Mouse (Mus musculus): ENCODE data around the gene Coa5. TPM values are rescaled to one million over a fixed set of nuclear protein-coding genes. Genes with fewer than 3 reads are reported as not detected.

Gene Coa5
- total RNA-seq (2021) = 10 to 100 TPM; 53.9 to 57.3 TPM

DNA sequence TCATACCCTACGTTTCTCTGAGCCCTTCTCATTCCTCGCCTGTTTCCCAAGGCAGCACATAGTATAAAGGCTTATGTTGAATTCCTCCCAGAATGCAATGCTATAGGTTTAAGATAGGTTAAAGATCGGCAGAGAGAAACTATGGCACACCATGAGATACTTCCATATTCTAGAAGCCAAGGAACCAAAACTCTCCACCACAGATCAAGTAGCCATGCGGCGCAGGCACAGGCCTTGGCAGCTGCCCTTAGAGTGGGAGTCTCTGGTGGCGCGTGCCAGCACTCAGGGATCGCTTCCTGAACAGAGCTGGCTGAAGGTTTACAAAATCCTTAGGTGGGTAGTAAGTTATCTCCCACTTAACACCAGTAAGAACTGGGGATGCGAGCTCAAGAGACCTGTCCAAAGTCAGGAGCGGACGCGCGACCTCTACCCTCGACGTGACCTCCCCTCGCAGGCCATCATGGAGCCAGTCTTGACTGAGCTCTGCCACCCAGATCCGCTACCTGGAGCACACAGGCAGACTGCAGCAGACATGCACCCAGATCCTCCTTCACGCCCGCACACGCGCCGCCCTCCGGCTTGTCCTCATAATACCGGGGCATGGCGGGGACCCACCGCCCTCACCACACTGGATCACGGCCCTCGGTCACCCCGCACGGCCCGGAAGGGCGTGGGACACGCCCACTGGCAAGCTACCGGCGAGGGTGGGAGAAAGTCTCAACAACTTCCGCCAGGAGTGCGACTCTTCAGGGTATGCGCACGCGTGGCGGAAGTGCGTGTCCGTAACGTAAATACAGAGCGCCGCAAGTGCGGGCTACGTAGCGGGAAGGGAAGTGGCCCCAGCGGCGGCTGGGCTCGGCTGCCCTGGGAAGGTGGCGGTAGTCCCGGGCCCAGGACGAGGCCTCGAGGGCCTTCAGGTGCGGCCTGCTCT lies at the start of gene Coa5, which contains the start of gene Unc50:
Gene Coa5, minus strand, starts transcription at position 738 of the 931 bp plus-strand sequence.
Gene Unc50, plus strand, starts transcription at position 774 of the 931 bp plus-strand sequence.
- DNase-seq (ENCODE audit: extremely low spot score in 1 of 2, low spot score in 1 of 2) = peak; percentile 86 to 87

DNA sequence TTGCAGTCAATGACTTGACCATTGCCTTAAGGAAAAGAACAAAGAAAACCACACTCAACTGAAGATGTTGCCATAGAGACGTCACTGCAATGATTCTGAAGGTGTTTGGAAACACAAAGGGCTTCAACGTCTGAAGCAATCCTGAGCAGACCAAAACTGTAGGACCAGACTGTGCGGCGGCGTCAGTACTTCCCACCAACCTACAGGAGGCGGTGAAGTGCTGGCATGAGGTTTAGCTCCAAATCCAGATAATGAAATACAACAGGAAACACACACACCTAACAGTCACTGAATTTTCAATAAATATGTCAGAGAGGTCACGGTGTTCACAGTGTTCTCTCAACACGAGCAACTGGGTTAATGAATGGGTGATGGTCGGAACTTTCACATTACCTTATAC lies 49.2 kb upstream of the Coa5 start:
- no peak for DNase-seq (ENCODE audit: extremely low spot score in 1 of 2, low spot score in 1 of 2)

DNA sequence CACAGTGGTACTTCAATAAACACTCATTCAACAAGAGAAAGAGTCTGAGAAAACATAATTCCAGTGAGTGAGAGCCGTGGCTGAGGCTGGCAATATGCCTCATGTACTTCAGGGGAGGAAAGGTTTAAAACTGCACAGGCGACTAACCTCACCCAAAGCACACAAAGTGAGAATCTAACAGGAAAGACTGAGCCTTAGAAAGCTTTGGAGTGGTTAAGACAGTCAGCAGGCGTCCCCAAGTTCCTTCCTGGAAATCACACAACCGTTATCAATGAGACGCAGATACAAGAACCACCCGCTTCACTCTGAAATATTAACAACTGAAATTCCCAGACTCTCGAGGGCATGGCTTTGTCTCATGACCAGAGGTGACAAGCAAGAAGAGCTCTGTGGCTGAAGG lies 48.5 kb upstream of the Coa5 start:
- no peak for DNase-seq (ENCODE audit: extremely low spot score in 1 of 2, low spot score in 1 of 2)

DNA sequence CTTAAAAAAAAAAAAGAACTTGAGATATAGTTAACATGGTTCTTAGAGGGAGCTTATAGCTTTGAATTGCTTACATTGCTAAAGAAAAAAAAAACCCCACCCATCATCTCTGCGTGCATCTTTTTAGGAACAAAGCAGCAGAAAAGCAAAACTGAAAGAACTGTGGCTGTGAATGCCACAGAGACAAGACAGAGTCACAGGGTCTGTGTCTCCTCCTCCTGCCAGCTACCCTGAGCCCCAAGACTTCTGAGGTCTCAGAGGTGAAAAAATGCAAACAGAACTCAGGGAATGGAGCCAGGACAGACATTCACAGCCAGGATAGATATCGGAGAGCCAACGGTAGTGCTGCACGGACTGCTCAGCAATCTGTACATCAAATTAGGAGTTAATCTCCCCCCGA lies 48.0 kb upstream of the Coa5 start:
- no peak for DNase-seq (ENCODE audit: extremely low spot score in 1 of 2, low spot score in 1 of 2)

DNA sequence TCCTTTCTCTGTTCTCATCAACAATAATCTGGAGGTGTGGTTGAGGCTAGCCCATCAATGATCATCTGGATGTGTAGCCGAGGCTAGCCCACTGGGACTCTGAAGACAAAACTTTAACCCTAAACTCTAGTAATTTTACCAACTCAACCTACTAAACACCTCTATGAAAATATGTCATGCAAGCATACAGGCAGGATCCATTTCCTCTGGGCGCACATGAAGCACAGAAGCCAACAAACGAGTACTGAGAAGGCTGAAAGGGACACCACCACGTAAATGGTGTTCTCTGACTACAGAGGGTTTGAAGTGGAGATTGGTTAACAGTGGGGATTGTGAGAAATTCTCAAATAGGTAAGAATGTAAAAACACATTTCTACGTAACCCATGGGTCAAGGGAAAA lies 47.3 kb upstream of the Coa5 start:
- DNase-seq (ENCODE audit: extremely low spot score in 1 of 2, low spot score in 1 of 2) = no peak

DNA sequence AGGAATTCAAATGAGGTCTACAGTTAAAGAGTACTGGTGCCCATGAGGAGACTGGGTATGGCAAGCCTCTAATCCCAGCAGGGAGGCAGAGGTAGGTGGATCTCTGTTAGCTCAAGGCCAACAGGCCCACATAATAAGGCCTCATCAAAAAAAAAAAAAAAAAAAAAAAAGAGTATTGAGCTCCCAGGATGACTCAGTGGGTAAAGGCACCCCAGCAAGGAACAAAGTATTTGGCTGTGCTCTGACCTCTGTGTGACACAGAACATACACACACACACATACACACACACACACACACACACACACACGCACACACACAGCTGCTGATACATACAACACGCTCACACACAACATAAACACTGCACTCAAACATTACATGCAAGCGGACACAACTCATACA lies 45.4 kb upstream of the Coa5 start:
- DNase-seq (ENCODE audit: extremely low spot score in 1 of 2, low spot score in 1 of 2) = no peak

DNA sequence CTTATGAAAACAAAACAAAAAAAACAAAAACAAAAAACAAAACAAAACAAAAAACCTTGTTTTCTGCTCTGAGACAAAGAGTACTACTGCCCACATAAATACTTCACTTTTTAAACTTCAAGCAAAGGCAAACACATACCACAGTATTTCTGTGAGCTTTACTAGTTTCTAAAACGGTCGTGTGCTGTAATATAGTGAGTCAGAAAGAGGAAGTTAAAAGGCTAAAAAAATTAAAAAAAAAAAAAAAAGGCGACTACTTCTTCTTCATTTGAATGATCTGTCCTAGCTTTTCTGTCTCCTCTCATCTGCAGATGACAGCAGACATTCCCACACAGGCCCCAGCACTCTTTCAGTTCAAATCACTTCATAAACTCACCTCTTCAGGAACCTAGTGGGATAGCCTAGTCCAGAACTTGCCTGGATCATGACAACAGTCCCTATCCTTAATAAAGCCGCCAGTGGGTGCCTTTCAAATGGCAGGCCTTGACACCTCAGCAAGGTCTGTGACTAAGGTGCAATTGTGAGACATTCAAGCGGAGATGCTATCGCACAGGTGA lies 44.8 kb upstream of the Coa5 start:
- no peak for DNase-seq (ENCODE audit: extremely low spot score in 1 of 2, low spot score in 1 of 2)

DNA sequence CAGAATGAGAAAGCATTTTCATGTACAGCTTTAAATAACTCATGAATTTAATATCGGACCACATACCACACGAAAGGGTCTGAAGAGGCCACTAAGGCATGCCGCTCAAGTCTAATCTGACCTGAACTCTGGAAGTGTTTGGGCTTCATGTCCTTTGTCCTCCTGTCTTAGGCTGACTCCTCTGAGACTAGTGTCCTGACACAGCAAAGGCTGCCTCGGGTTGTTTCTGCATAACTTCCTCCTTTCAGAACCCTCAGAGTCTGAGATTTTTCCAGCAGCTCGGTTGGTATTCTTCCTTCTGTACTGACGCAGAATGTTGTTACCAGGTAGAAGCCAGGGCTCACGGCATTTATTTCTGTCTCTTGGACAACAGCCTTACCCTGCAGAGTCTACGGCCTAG lies 44.1 kb upstream of the Coa5 start:
- DNase-seq (ENCODE audit: extremely low spot score in 1 of 2, low spot score in 1 of 2) = no peak

DNA sequence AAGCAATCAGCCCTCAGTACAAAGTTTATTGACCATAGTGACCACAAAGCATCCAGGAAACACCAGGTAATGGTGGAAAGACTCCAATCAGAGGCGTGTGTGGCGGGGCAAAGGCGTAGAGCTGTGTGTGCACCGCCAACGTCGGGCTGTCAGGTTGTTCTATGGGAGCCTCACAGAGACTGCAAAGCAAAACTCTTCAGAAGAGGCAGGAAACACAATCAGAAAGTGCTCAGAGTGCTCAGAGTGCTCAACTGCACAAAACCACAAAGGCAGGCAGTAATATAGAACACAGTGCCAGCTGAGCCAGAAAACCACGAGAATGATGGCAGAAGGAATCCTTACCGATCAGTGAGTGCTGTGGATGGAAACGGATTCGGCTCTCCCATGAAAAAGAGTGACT lies 43.3 kb upstream of the Coa5 start:
- DNase-seq (ENCODE audit: extremely low spot score in 1 of 2, low spot score in 1 of 2) = no peak

DNA sequence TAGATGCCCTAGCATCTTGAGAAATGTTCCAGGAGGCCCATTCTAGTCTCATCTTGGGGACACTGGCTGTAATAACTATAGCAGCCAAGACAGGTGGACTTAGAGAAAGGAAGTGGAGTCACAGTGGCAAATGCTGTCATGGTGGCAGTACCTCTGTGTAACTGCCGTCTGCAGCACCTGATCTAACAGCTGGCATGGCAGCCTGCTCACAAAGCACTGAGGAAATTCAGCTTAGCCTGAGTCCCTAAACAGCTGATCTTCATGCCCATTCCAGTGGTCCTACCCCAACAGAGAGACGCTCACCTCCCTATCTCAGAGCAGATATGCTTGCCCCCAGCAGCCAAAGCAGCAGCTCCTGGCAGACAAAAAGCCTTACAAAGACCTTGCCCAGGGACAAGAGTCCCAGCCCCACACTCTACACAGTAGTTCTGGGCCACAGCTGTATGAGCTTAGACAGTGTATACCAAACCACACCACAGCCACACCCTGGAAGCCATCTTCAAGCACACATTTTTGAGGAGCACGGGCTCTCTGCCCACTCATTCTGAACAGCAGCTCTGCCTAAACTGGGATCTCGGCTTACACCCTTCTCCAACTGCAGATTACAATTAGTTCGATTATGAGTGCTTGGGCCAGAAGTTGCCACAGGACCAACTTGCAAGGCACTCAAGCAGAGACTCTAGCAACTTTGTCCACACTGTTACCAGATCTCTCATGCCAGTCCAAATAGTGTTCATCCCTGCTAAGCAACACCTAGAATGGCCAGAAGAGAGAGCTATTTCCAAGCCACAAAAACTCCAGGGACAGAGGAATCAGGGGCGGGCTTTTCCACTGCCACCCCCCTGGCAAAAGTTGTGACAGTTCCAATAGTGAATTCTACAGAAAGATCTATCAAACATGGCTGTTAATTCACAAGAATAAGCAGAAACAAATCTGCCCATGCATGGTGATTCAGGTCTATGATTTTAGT lies 41.6 kb upstream of the Coa5 start:
- DNase-seq (ENCODE audit: extremely low spot score in 1 of 2, low spot score in 1 of 2) = no peak

DNA sequence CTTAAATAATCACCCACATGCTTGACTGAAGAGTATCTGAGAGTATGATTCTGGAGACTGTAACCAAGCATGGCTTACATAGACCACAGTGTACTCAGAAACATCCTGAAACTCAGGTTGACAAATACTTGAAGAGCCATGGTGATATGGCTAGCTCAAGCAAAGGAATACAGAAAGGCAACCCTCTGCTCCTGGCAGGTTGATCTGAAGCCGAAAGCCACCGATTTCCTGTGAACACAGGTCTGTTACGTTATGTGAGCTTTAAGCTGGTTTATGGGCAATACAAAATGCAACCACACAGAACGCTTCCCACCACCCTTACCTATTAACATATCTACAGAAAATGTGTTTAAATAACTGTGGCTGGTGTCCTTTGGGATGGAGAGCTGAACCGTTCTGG lies 39.1 kb upstream of the Coa5 start:
- no peak for DNase-seq (ENCODE audit: extremely low spot score in 1 of 2, low spot score in 1 of 2)

DNA sequence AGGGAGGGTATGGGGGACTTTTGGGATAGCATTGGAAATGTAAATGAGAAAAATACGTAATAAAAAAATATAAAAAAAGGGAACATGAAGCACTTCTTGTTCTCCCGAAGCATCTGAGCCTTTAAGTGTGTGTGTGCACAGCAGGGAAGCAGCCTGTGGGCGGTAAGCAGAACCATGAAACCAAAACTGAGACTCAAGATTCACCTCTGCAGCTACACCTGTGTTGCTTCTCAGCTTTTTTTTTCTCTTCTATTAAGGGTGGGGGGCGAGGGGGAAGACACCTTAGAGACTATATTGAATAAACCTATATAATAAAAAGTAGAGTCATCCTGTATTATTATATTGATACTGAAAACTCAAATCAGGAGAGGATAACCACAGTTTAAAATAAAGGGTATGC lies 37.9 kb upstream of the Coa5 start:
- no peak for DNase-seq (ENCODE audit: extremely low spot score in 1 of 2, low spot score in 1 of 2)

DNA sequence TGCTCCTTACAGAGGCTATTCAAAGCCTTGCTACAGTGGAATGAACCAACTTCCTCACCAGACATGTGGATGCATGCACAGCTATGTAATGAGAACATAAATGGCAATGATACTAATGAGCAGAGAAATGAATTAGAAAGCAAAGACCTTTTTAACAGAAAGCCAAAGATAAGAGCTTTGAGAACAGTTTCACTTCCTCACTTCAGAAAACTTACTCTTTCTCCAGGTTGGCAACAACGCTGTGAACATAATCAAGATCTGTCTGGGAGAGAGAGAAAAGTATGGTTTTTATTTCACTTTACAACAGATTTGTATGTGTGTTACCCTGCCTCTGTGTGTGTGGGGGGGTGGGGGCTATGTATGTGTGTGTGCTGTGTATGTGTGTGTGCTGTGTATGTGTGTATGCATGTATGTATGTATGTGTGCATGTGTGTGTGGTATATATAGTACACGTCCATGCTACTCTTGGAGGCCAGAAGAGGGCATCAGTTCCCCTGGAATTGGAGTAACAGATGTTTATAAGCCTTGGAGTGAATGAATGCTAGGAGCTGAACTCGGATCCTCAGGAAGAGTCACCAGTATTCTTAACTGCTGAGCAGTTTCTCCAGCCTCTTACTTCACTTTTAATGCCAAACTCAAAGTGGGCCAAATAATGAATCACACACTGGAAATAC lies 36.6 kb upstream of the Coa5 start:
- DNase-seq (ENCODE audit: extremely low spot score in 1 of 2, low spot score in 1 of 2) = no peak

DNA sequence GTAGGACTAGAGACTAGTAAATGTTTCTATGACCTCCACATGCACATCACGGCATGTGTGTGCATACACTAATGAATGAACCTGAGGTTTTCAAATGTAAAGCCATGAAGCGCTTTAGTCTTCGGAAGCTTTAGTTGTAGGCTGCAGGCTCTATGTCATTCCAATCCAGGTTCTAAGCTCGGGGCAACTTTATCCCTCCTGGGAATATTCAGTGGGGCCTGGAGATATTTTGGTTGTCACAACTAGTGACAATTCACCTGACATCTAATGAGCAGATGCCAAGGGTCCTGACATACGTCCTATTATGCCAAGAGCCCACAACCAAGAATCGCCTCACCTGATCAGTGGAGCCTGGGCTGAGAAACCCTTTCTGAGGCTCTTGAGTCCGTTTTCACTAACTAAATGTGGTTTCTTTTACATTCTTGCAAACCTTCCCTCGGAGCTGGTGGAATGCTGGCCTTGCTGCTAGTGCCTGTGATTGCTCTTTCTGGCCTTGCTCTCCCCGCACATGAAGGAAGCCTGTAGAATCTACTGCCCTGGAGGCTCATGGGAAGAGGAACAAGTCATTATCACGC lies 35.1 kb upstream of the Coa5 start:
- DNase-seq (ENCODE audit: extremely low spot score in 1 of 2, low spot score in 1 of 2) = no peak

DNA sequence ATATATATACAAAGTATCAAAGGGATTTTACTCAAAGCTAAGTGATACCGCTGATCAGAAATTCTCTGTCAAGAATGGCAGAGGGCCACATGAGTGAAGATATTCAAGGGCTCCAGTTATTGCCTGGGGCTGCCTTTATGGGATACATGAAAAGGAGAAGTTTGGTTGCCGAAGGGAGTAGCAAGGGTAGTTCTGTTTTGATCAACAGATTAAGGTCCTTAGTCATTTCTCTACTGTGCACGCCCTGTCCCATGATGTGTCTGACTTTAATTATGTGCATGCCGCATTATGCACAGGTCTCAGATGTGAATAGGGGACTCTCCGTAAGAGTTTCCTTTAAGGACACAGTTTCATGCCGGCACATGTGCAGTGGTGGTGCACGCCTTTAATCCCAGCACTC lies 27.6 kb upstream of the Coa5 start:
- DNase-seq (ENCODE audit: extremely low spot score in 1 of 2, low spot score in 1 of 2) = no peak

DNA sequence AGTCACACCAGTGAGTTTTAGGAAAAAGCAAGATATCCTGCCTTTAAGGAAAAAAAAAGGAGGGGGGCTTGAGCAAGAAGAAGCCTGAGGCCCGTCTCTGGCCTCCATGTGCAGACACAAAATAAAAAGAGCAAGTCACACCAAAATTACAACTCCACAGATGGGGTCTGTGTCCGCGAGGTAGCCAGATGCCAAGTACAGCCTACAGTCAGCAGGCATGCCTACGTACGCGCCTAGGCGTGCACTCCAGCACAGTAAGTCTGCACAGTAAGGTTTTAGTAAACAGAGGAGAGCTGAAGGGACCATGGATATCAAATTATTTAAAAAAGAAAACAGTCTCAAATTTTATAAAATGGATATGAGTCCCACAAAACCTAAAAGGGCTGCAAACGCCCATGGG lies 21.4 kb upstream of the Coa5 start:
- DNase-seq (ENCODE audit: extremely low spot score in 1 of 2, low spot score in 1 of 2) = no peak

DNA sequence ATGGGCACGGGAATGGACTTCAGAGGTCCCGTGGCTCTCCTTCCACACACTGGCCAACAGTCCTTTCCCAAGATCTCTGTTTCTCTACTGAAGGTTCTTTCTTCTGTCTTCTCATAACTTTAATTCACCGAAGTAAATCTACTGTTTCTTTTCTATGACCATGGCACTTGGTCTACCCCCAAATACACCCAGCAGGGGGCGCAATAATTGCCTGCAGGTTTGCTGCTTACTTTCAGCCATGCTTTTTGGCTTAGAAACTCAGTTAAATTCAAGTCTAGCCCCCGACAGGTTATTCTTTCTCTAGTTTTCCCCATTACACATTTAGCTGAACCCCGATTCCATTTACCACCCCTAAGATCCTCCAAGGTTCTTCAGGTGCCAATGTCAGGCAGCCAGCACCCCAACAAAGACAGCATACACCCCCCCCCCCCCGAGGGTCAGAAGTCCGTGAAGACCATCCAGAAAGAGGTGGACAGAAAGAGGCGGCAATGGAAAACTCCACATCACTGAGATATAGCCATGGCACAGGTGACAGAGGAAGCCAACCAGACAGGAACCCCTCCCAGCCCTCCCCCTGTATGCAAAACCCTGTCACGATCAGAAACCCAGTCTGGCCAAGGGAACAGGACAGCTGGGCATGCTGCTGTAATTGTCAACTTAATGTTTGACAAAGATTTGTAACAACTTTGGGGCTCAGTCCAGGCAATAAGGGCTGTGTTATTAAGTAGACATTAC lies 18.6 kb upstream of the Coa5 start:
- DNase-seq (ENCODE audit: extremely low spot score in 1 of 2, low spot score in 1 of 2) = peak; percentile 16 to 72

DNA sequence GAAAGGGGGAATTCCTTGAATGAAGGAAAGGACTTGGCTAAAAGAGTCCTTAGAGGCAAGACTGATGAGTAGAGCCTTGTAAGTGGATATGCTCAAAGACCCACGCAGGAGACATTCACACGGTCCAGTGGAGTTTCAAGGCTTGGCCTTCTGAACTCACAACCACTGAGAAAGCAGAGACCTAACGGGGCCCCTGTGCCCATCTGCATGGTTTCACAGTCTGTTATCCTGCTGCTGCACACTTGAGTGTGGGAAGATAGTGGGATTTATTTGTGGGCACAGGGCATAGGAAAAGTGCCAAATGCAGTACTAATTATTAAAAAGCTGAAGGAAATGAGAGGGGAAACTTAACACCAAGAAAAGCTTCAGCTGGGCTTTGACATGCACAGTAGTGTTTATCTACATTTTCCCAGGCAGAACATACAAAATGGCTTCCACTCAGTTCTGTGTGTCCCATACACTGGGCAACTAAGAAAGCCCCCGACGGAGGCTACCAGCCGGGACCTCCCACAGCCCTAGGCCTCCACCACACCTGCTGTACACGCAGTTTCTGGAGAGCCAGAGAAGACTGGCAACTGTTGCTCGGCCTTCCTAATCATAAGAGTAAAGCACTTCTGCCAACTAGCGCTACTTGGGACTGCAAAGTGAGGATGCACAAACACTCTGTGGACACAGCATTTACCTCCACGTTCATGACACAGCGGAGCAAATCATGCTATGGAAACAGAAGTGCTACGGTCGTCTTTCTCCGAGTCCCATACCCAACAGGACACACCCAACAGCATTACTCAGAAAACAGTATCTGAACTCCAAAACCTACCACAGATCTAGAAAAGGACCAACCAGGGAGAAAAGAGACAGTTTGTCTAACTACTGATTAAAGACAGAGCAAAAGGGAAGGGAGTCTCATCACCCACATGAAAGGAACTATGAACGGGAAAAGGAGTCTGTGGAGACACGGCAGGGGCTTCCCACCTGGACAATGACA lies 13.2 kb upstream of the Coa5 start:
- DNase-seq (ENCODE audit: extremely low spot score in 1 of 2, low spot score in 1 of 2) = no peak

Data from layer of hippocampus, postnatal 25 days (tissue).